Mouse (Mus musculus): Measurements from ENCODE around the gene Fcgrt.
A peak's percentile ranks its signal among the peaks of the same experiment; 100 is the strongest.

Gene Fcgrt

GRCm38 (mm10) chr7:45056329-45056971 is 47.2 kb downstream of the Fcgrt start:
- no peak for DNase-seq (ENCODE audit: low spot score in 2 of 2)

DNA sequence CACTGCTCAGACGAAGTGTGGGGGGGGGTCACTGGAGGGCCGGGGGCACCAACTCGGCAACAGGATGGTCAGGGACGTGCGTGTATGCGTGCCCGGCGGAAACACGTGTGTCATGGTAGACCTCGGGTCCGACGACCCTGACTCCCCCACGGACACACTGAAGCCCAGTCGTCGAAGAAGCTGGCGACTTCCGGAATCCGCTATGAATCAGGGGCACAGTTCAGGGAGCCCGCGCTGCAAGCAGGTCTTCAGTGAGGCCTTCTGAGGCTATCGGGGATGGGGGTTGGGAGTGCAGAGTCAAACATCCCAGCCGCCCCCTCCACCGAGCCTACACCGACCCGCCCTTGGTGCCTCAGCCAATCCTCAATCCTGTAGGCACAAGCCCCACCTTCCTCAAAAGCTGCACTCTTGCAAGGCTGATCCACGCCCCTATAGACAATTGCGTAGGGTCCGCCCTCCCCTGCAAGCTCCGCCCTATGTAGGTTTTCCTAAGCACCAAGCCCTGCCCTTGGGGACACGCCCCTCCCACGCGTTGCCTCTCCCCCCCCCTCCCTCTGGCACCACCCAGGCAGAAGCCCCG is 49.6 kb downstream of the Fcgrt start:
- DNase-seq (ENCODE audit: low spot score in 2 of 2), result peak; percentile 91 to 98

- peak; percentile 70 to 80 for DNase-seq (ENCODE audit: low spot score in 2 of 2)
Measured at GRCm38 (mm10) chr7:45053117-45053930, 50.3 kb downstream of the Fcgrt start.

- DNase-seq (ENCODE audit: low spot score in 2 of 2), result no peak
Measured at GRCm38 (mm10) chr7:45052862-45053116, 50.9 kb downstream of the Fcgrt start, which contains the start of gene Prr12. Gene Prr12, minus strand, starts transcription at chr7:45052881.

DNA sequence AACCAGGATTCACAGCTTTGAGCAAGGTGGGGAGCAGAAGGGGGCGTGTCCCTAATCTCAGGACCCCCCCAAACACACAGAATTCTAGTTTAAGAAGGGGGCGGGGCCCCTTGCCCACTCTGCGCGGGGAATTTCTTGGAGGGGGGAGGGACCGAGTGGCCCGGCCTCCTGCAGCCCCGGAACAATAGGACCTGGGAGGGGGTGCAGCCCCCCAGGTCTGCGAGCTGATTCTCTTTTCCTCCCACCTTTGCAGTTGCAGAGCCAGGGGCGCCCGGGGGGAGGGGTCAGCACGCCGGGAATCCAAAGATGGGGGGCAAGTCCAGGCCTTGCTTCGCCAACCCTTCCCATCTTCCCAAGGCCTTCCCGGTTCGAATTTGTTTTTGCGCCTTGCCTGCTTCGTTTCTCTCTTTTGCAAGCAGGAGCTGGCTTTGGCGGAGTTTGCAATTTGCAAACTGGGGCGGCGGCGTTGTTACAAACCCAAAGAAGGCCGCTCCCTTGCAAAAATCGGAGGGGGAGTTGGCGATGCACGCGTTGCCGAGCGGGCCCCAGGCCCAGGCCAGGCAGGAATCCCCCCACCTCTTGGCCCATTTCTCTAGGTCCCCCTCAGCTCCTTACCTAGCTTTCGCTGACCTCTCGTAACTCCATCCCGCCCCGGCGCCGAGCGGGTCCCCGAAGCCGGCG is 51.3 kb downstream of the Fcgrt start:
- peak in 1 of 2 experiments; percentile 57 for DNase-seq (ENCODE audit: low spot score in 2 of 2)

DNA sequence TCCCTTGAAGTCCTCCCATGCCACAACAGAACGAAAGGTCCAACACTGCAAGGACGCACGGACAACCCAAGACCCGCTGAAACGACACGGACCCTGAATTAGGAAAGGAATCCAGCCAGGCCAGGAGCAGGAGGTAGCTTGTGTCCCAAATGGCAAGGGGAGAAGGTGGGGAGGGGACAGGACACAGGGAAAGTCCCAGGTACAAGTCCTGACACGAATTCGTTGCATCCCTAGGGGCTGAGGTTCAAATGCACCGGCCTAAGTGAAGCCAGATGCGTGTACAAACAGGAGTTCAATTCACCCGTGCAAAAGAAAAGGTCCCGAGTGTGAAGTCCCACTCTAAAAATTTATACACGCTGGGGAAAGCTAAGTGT is 52.1 kb downstream of the Fcgrt start:
- DNase-seq (ENCODE audit: low spot score in 2 of 2), result no peak

- DNase-seq (ENCODE audit: low spot score in 2 of 2), result peak; percentile 25 to 41
Measured at GRCm38 (mm10) chr7:45050945-45051600, 52.6 kb downstream of the Fcgrt start.

DNA sequence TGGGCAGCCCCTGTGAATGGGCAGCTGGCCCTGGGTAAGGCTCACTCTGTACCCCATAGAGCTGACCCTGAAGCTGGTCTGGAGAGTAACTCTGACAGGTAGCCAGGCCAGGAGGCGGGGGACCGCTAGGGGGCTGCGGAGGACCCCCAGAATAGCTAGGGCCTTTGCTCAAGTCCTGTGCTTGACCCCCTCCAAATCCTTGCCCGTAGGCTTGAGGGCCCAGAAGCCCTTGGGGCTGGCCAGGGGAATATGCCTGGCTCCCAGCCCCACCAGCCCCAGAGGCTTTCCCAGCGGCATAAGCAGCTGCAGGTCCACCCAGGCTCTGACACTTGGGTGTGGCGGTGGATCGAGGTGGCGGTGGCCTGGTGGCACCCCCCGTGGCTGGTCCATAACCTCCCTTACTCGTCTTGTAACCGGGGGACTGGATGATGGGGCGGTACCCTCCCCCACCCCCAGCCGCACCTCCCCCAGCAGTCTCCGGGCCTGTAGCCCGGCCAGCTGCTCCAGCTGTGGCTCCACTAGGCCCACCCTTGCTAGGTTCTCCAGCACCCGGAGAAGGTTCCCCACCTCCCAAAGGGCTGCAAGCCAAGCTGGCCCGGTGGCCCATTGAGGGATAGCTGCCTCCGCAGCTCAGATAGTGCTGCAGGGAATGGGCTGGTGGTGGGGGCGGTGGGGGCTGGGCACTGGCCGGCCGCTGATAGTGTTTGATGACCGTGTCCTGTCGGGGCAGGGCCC is 54.6 kb downstream of the Fcgrt start:
- DNase-seq (ENCODE audit: low spot score in 2 of 2), result no peak

GRCm38 (mm10) chr7:45048001-45048890 is 55.4 kb downstream of the Fcgrt start:
- DNase-seq (ENCODE audit: low spot score in 2 of 2), result no peak

DNA sequence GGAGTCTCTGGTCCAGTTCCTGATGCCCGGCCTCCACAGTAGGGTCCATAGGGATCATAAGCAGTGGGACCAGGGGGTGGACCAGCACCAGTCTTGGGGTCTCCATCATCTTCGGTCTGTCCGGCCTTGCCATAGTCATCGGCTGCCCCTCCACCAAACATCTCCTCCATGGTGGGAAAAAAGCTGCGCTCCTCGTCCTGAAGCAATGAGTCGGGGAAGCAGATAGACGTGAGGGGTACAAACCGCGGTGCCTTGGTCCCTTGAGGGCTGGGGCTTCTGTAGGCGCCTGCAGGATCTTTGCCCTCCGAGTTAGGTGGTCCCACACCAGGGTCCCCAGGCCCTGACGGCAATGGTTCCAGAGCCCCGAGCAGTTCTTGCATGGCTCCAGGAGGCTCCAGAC is 56.2 kb downstream of the Fcgrt start:
- DNase-seq (ENCODE audit: low spot score in 2 of 2), result no peak

DNA sequence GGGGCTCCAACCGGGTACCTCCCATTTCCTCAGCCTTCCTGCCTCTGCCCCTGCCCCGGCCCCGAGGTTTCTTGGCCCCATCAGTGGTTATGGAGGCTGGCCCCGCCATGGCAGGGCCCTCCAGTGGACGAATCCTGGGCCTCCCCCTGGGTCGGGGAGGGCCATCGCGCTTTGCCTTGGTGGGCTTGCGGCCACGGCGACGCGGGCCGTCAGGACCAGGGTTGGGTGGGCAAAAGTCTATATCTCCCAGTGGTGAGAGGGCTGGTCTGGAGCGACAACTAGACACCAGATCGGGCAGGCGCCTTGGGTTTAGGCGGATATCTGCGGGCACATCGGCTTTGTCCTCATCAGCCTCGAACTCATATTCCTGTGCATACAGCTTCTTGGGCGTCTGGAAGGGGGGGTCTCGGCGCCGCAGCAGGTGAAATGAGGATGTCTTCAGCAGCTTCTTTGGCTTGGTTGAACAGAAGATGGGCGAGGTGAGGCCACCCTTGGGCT is 56.7 kb downstream of the Fcgrt start:
- DNase-seq (ENCODE audit: low spot score in 2 of 2), result no peak

DNA sequence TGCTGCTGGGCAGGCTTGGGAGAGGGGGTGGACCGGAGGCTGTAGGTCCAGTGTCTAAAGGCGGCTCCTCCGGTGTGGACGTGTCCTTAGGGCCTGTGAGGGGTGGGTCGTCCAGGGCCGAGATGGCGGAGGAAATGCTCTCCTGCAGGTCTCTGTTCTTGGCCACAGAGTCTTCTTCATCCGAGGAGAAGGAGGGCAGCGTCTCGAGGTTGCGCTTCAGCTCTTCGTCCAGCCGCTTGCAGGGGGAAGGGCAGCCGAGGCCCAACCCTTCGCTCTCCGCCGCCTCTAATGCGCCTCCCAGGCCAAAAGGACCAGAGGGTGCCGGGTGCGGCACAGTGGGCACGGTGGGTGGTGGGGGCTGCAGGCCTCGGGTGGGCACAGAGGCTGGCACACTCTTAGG is 57.9 kb downstream of the Fcgrt start:
- no peak for DNase-seq (ENCODE audit: low spot score in 2 of 2)

DNA sequence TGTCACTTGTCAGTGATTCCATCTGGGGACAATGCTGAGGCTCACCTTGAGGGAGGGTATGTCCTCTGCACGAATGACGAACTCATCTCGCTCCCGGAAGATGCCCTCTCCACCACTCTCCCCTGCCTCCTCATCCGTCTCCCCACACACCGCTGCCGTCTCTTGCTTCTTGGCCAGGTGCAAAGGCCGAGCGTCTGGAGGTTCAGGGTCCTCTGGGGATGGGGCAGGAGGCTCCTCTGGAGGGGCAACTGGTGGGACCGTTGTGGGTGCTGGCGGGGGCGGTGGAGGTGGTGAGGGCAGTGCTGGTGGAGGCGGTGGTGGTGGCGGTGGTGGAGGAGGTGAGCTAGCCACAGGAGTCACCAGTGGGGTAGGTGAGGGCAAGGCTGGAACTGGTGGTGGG is 60.3 kb downstream of the Fcgrt start:
- DNase-seq (ENCODE audit: low spot score in 2 of 2), result no peak
